Mouse (Mus musculus) CH12.LX (cell line): ENCODE measurements at regions not wholly inside any gene's neighbourhood (a gene's known extent, or its start where the extent isn't known, plus 50 kb on each side); places are given as distances from the start of the nearest gene placed in this dataset.

Source experiments
- CHD1 ChIP-seq: IDR thresholded peaks from 2 replicates; pipeline ENCODE4 v1.6.1; 2012; ENCODE audit warnings: low read depth, low read length, improper control_type of control experiment, inconsistent platforms
- CHD2 ChIP-seq: IDR thresholded peaks from 2 replicates; pipeline ENCODE4 v1.6.1; 2011; ENCODE audit warnings: low read length, improper control_type of control experiment
- CTCF ChIP-seq, 2 experiments: IDR thresholded peaks in 1 of 2; conservative IDR thresholded peaks in 1 of 2; 2 replicates each; pipeline ENCODE4 v1.5.1; 2011 to 2012; ENCODE audit warnings: low read depth in 2 of 2, low read length in 2 of 2, improper control_type of control experiment in 1 of 2, inconsistent platforms in 1 of 2, mild to moderate bottlenecking in 1 of 2, moderate library complexity in 1 of 2
- ELF1 ChIP-seq: IDR thresholded peaks from 2 replicates; pipeline ENCODE4 v1.6.1; 2014; ENCODE audit warnings: low read depth, mild to moderate bottlenecking, inconsistent platforms, low read length, improper control_type of control experiment
- EP300 ChIP-seq: IDR thresholded peaks from 2 replicates; pipeline ENCODE4 v1.6.1; 2011; ENCODE audit warnings: low read length, improper control_type of control experiment
- HCFC1 ChIP-seq: IDR thresholded peaks from 2 replicates; pipeline ENCODE4 v1.6.1; 2012; ENCODE audit warnings: low read depth, mild to moderate bottlenecking, inconsistent platforms, low read length, improper control_type of control experiment
- MAFK ChIP-seq: IDR thresholded peaks from 2 replicates; pipeline ENCODE4 v1.6.1; 2011; ENCODE audit warnings: low read length, improper control_type of control experiment; ENCODE audit not compliant: insufficient replicate concordance
- MAZ ChIP-seq: IDR thresholded peaks from 2 replicates; pipeline ENCODE4 v1.6.1; 2012; ENCODE audit warnings: low read depth, mild to moderate bottlenecking, inconsistent platforms, low read length, improper control_type of control experiment, moderate library complexity
- MXI1 ChIP-seq: IDR thresholded peaks from 2 replicates; pipeline ENCODE4 v1.6.1; 2011; ENCODE audit warnings: mild to moderate bottlenecking, low read depth, low read length, improper control_type of control experiment
- POLR2A ChIP-seq: IDR thresholded peaks from 2 replicates; pipeline ENCODE4 v1.6.1; 2011; ENCODE audit warnings: low read depth, mild to moderate bottlenecking, improper control_type of control experiment, low read length
- SMC3 ChIP-seq: IDR thresholded peaks from 2 replicates; pipeline ENCODE4 v1.6.1; 2011; ENCODE audit warnings: low read depth, low read length, improper control_type of control experiment
- TBP ChIP-seq: conservative IDR thresholded peaks from 2 replicates; pipeline ENCODE4 v1.6.1; 2011; ENCODE audit warnings: low read depth, low read length, improper control_type of control experiment
- ZMIZ1 ChIP-seq: IDR thresholded peaks from 2 replicates; pipeline ENCODE4 v1.6.1; 2012; ENCODE audit warnings: low read depth, mild to moderate bottlenecking, inconsistent platforms, low read length, improper control_type of control experiment
- ZNF384 ChIP-seq: IDR thresholded peaks from 2 replicates; pipeline ENCODE4 v1.6.1; 2012; ENCODE audit warnings: low read depth, low read length, improper control_type of control experiment, inconsistent platforms

DNA sequence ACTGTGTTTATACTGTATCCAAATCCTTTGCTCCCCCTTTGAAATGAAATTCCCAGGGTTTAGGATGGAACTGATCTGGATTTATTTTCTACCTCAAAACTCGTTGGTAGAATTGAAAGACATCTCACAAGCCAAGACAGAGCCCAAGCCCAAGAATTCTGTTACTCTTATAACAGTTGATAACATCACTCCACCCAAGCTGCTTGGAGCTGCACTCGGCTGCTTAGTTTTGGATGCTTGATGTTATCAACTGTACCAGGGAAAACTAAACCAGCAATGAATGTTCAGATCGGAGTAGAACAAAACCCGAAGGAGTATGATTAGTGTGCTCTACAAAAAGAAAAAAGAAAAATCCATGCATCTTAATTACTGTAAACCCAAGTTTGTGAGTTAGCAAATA is 175.8 kb upstream of the P2ry1 start:
- TF ChIP-seq CTCF (conservative IDR thresholded peaks at IDR 0.05 in 1 of 2, IDR thresholded peaks at IDR 0.05 in 1 of 2; ENCODE audit: low read depth in 2 of 2, low read length in 2 of 2), result no peak
- no peak for TF ChIP-seq SMC3
- TF ChIP-seq ZNF384, result no peak
- no peak for TF ChIP-seq MAFK
- no peak for TF ChIP-seq CHD2
- TF ChIP-seq EP300, result no peak
- no peak for TF ChIP-seq ZMIZ1
- no peak for TF ChIP-seq TBP
- no peak for TF ChIP-seq MXI1
- no peak for TF ChIP-seq HCFC1
- TF ChIP-seq CHD1, result no peak
- no peak for TF ChIP-seq POLR2A
- no peak for TF ChIP-seq MAZ
- TF ChIP-seq ELF1, result no peak
